Comparison of ENCODE assay signal across 27 mouse cellular contexts in genomic region chr17:25592336-25592735, GRCm38 (mm10). TPM values are rescaled to one million over a fixed set of nuclear protein-coding genes. Genes with fewer than 3 reads are reported as not detected.
DNase-seq lines count a peak whose midpoint lies in the region; ATAC-seq lines count a peak whose summit lies in the region.
"Had no signal": no experiment of that assay in that cellular context is flagged by ENCODE, and none has a peak within 500 bp of the region (broad histone marks: within the 10 kb centered on the region; RNA-seq: fewer than 3 reads in every experiment).

No protein-coding gene starts in this region.

- H3K9me3 ChIP-seq in forebrain, embryonic 10.5 days, result peaks cover 9% of the 10 kb centered on the region
- H3K9me3 ChIP-seq in forebrain, embryonic 11.5 days (ENCODE audit: control insufficient read depth, low read length), result no peaks in the 10 kb centered on the region
- H3K9me3 ChIP-seq in hindbrain, embryonic 10.5 days, result peaks cover 11% of the 10 kb centered on the region
- H3K9me3 ChIP-seq in hindbrain, embryonic 12.5 days (replicated peaks), result peaks cover 7% of the 10 kb centered on the region; the same call in 1 of the 2 replicates
- peaks cover 10% of the 10 kb centered on the region for H3K9me3 ChIP-seq in limb, embryonic 12.5 days
- H3K9me3 ChIP-seq: kidney, embryonic 15.5 days; neural tube, embryonic 15.5 days; stomach, embryonic 15.5 days had no signal

- peaks cover 34% of the 10 kb centered on the region for H3K4me1 ChIP-seq in forebrain, embryonic 10.5 days
- H3K4me1 ChIP-seq in forebrain, embryonic 11.5 days (replicated peaks; ENCODE audit: control insufficient read depth, insufficient read depth, low read length), result peaks cover 2% of the 10 kb centered on the region; the same call in 1 of the 2 replicates
- H3K4me1 ChIP-seq in hindbrain, embryonic 10.5 days (replicated peaks), result peaks cover 26% of the 10 kb centered on the region
- peaks cover 9% of the 10 kb centered on the region for H3K4me1 ChIP-seq in hindbrain, embryonic 12.5 days
- H3K4me1 ChIP-seq in limb, embryonic 12.5 days (replicated peaks), result peaks cover 39% of the 10 kb centered on the region
- H3K4me1 ChIP-seq: stomach, embryonic 15.5 days had no signal

- WGBS in forebrain, embryonic 10.5 days, result 92% methylated on average over 6 of the region's 6 CpGs
- WGBS in forebrain, embryonic 11.5 days, result 87% methylated on average over 6 of the region's 6 CpGs
- WGBS in hindbrain, embryonic 10.5 days, result 92% methylated on average over 6 of the region's 6 CpGs
- WGBS in hindbrain, embryonic 12.5 days, result 91% methylated on average over 6 of the region's 6 CpGs
- 77% methylated on average over 6 of the region's 6 CpGs for WGBS in limb, embryonic 12.5 days

- no peak overlapping the region for H3K4me2 ChIP-seq in forebrain, embryonic 11.5 days (ENCODE audit: low read depth, low read length, severe bottlenecking)
- no peak overlapping the region for H3K4me2 ChIP-seq in hindbrain, embryonic 12.5 days (replicated peaks)
- 0 out of 2 replicates have a peak overlapping the region, but pooled peaks have one; percentile 25 for H3K4me2 ChIP-seq in limb, embryonic 12.5 days
- H3K4me2 ChIP-seq: hindbrain, embryonic 14.5 days; kidney, embryonic 15.5 days; neural tube, embryonic 15.5 days; stomach, embryonic 15.5 days had no signal

- no peak overlapping the region for H3K4me3 ChIP-seq in forebrain, embryonic 10.5 days
- H3K4me3 ChIP-seq in forebrain, embryonic 11.5 days (ENCODE audit: low read depth, low read length), result no peak overlapping the region
- no peak overlapping the region for H3K4me3 ChIP-seq in hindbrain, embryonic 10.5 days
- no peak overlapping the region for H3K4me3 ChIP-seq in hindbrain, embryonic 12.5 days
- H3K4me3 ChIP-seq in limb, embryonic 12.5 days (replicated peaks), result no peak overlapping the region
- H3K4me3 ChIP-seq: erythroblast, embryonic 14.5 days; kidney, embryonic 15.5 days; myocyte; neural tube, embryonic 15.5 days; stomach, embryonic 15.5 days had no signal

- no peaks in the 10 kb centered on the region for H3K27me3 ChIP-seq in forebrain, embryonic 10.5 days (ENCODE audit: poor library complexity, severe bottlenecking)
- no peaks in the 10 kb centered on the region for H3K27me3 ChIP-seq in forebrain, embryonic 11.5 days (ENCODE audit: control insufficient read depth, insufficient read depth, low read length)
- H3K27me3 ChIP-seq in hindbrain, embryonic 10.5 days (ENCODE audit: insufficient read depth, poor library complexity, severe bottlenecking), result no peaks in the 10 kb centered on the region
- no peaks in the 10 kb centered on the region for H3K27me3 ChIP-seq in hindbrain, embryonic 12.5 days
- peaks cover 75% of the 10 kb centered on the region for H3K27me3 ChIP-seq in limb, embryonic 12.5 days
- H3K27me3 ChIP-seq: kidney, embryonic 15.5 days; neural tube, embryonic 15.5 days; stomach, embryonic 15.5 days had no signal

- no peak for DNase-seq in forebrain, embryonic 10.5 days (ENCODE audit: extremely low spot score, low spot score)
- DNase-seq in forebrain, embryonic 11.5 days (ENCODE audit: low spot score), result no peak
- DNase-seq in hindbrain, embryonic 10.5 days (ENCODE audit: low spot score), result no peak
- DNase-seq in gastrocnemius, adult 8-10 months (ENCODE audit: low spot score in 2 of 2), result peak; percentile 66 to 69
- DNase-seq in right cerebral cortex, postnatal 10 days (ENCODE audit: low spot score in 2 of 2), result no peak
- no peak for DNase-seq in ovary, postnatal 10 days (ENCODE audit: low spot score)
- DNase-seq: cerebellum, postnatal 14 days; embryo, embryonic 11 days; forebrain, postnatal 0 days; midbrain, embryonic 14.5 days; retina, postnatal 1 day; spleen, adult 18-20 months; thymus, postnatal 36 days had no signal

- no peak overlapping the region for H3K9ac ChIP-seq in forebrain, embryonic 11.5 days (ENCODE audit: low read length)
- no peak overlapping the region for H3K9ac ChIP-seq in hindbrain, embryonic 12.5 days
- H3K9ac ChIP-seq in limb, embryonic 12.5 days (replicated peaks), result 0 out of 2 replicates have a peak overlapping the region, but pooled peaks have one; percentile 40
- H3K9ac ChIP-seq: forebrain, postnatal 0 days; hindbrain, embryonic 14.5 days; kidney, embryonic 15.5 days; liver, embryonic 14.5 days; neural tube, embryonic 15.5 days; stomach, embryonic 15.5 days had no signal

- peak overlapping the region; percentile 69 for H3K27ac ChIP-seq in forebrain, embryonic 10.5 days
- H3K27ac ChIP-seq in forebrain, embryonic 11.5 days (ENCODE audit: low read depth, low read length), result no peak overlapping the region
- H3K27ac ChIP-seq in hindbrain, embryonic 10.5 days, result peak overlapping the region; percentile 54; the same call in 1 of the 2 replicates
- H3K27ac ChIP-seq in hindbrain, embryonic 12.5 days, result no peak overlapping the region
- H3K27ac ChIP-seq in limb, embryonic 12.5 days, result peak overlapping the region; percentile 84; the same call in 1 of the 2 replicates
- H3K27ac ChIP-seq: hindbrain, embryonic 14.5 days; kidney, embryonic 15.5 days; liver, embryonic 14.5 days; neural tube, embryonic 15.5 days; stomach, embryonic 15.5 days had no signal

- ATAC-seq in forebrain, embryonic 11.5 days (replicated peaks; ENCODE audit: low FRiP score), result no peak
- ATAC-seq in hindbrain, embryonic 12.5 days (ENCODE audit: low FRiP score), result no peak
- ATAC-seq in limb, embryonic 12.5 days (ENCODE audit: insufficient number of reproducible peaks, insufficient read depth, low FRiP score, low TSS enrichment, low read depth), result no peak
- ATAC-seq: CD4-positive, CD25-positive, alpha-beta regulatory T cell, adult 4 months; forebrain, postnatal 0 days; intestine, embryonic 16.5 days; lung, postnatal 0 days had no signal

- peaks cover 61% of the 10 kb centered on the region for H3K36me3 ChIP-seq in forebrain, embryonic 10.5 days (replicated peaks)
- H3K36me3 ChIP-seq in forebrain, embryonic 11.5 days (ENCODE audit: control insufficient read depth, insufficient read depth, low read length), result no peaks in the 10 kb centered on the region; the same call in 1 of the 2 replicates
- H3K36me3 ChIP-seq in hindbrain, embryonic 10.5 days, result peaks cover 71% of the 10 kb centered on the region
- peaks cover 39% of the 10 kb centered on the region for H3K36me3 ChIP-seq in hindbrain, embryonic 12.5 days
- H3K36me3 ChIP-seq in limb, embryonic 12.5 days, result peaks cover 44% of the 10 kb centered on the region

RNA-seq across cellular contexts. Expression of gene Lmf1, which starts 13.5 kb away (rescaled TPM):
- polyA plus RNA-seq in forebrain, embryonic 10.5 days (2016; fragmentation: Nextera tagmentation; extraction: Ambion mirVana), result 22.0 and 24.0 TPM in 2 replicates
- polyA plus RNA-seq in forebrain, embryonic 11.5 days (2014; fragmentation: Nextera tagmentation; extraction: Ambion mirVana), result 18.3 and 20.7 TPM in 2 replicates
- polyA plus RNA-seq in hindbrain, embryonic 10.5 days (2016; fragmentation: Nextera tagmentation; extraction: Ambion mirVana), result 27.3 and 29.4 TPM in 2 replicates
- polyA plus RNA-seq in hindbrain, embryonic 12.5 days (2016; fragmentation: Nextera tagmentation; extraction: Ambion mirVana), result 25.7 and 26.2 TPM in 2 replicates
- 10 to 100 TPM; 10.4 to 14.1 (median 10.8) TPM for total RNA-seq in gastrocnemius, adult 8-10 months (2022)
- 27.9 and 28.9 TPM in 2 replicates for polyA plus RNA-seq in limb, embryonic 12.5 days (2016; fragmentation: Nextera tagmentation; extraction: Ambion mirVana)

RNA-seq across cellular contexts. Expression of gene Sox8, which starts 21.9 kb away (rescaled TPM):
- polyA plus RNA-seq in forebrain, embryonic 10.5 days (2016; fragmentation: Nextera tagmentation; extraction: Ambion mirVana), result 10.9 and 12.1 TPM in 2 replicates
- polyA plus RNA-seq in forebrain, embryonic 11.5 days (2014; fragmentation: Nextera tagmentation; extraction: Ambion mirVana), result 7.3 and 7.5 TPM in 2 replicates
- polyA plus RNA-seq in hindbrain, embryonic 10.5 days (2016; fragmentation: Nextera tagmentation; extraction: Ambion mirVana), result 9.1 and 10.7 TPM in 2 replicates
- 11.8 and 12.7 TPM in 2 replicates for polyA plus RNA-seq in hindbrain, embryonic 12.5 days (2016; fragmentation: Nextera tagmentation; extraction: Ambion mirVana)
- under 1 TPM; 0.19 to 0.76 (median 0.70) TPM for total RNA-seq in gastrocnemius, adult 8-10 months (2022)
- 10.1 and 11.1 TPM in 2 replicates for polyA plus RNA-seq in limb, embryonic 12.5 days (2016; fragmentation: Nextera tagmentation; extraction: Ambion mirVana)
- total RNA-seq: megakaryocyte progenitor cell, adult 5-6 weeks had no signal
- polyA plus RNA-seq: CD4-positive, CD25-positive, alpha-beta regulatory T cell, adult 4 months; erythroblast, embryonic 14.5 days; G1E had no signal

Comparison
In these comparisons a context has a peak if more than half of its experiments do, and no peak if none do; other contexts are left out.
1. H3K27ac ChIP-seq: peak in forebrain, embryonic 10.5 days (single experiment), hindbrain, embryonic 10.5 days (single experiment) and limb, embryonic 12.5 days (single experiment); none in forebrain, embryonic 11.5 days (single experiment) and hindbrain, embryonic 12.5 days (single experiment).
2. DNase-seq: peak in gastrocnemius, adult 8-10 months (2 of 2); none in forebrain, embryonic 10.5 days (single experiment), forebrain, embryonic 11.5 days (single experiment), hindbrain, embryonic 10.5 days (single experiment), right cerebral cortex, postnatal 10 days (0 of 2) and ovary, postnatal 10 days (single experiment).